Mouse (Mus musculus) gastrocnemius, postnatal 36 days (tissue): ENCODE data around the gene Cpvl. TPM values are rescaled to one million over a fixed set of nuclear protein-coding genes. Genes with fewer than 3 reads are reported as not detected.

ENCODE experiments used
- DNase-seq, 2 experiments: peaks; one replicate each; pipeline ENCODE4 v3.0.0; 2022
- intact Hi-C: fragments of 180-260 bp; cut with DNase I; formaldehyde crosslinking; loops from one replicate; pipeline ENCODE4 v1.15.1; 2025
- total RNA-seq, 2 experiments: library from RNA; stranded (reverse); gene quantifications; 2 replicates each; pipeline ENCODE4 v1.2.3; 2021

Gene Cpvl
- total RNA-seq, 2 experiments from 2014 or later = not detected

DNA sequence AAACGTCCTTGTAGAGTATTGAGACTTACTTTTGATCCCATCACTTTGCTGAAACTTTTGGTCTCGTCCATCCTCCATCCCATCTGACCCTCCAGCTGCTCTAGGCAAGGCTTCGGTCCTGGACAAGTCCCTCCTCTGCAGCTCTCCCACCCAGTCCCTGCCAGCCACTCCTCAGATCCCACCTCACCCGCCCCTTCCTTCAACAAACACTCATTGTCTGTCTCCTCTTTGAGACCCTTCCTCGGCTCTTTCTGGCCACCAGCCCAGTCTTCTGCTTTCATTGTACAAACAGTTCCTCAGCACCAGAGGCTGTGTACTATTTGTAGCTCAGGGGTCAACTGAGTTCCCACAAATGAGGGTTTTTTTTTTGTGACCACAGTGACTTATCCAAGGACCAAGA, 5.0 kb downstream of the Cpvl start:
- intact Hi-C loops = no loop called here
- DNase-seq = no peak

DNA sequence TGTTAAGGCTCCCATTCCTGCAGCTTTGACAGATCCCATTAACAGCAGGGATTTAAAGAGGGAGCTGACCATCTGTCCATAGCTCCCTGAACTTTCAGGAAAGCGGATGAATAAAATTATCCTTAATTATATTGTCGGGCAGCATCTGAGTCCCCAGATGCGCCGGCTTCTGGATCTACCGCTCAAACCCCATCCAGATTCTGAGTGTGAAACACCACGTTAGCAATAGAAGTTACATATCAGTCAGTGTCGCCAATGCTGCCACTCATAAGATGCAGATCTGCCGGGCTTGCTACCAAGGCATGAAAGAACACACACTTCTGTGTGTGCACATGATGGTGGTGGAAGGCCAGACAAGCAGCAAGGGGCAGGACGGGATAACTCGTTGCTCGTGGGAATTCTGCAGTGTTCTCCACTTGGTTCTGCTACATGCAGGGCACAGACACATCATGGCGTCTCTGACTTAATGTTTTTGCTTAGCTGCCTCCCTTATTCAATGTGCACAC, 6.2 kb downstream of the Cpvl start:
- intact Hi-C loops = no loop called here
- DNase-seq = no peak

DNA sequence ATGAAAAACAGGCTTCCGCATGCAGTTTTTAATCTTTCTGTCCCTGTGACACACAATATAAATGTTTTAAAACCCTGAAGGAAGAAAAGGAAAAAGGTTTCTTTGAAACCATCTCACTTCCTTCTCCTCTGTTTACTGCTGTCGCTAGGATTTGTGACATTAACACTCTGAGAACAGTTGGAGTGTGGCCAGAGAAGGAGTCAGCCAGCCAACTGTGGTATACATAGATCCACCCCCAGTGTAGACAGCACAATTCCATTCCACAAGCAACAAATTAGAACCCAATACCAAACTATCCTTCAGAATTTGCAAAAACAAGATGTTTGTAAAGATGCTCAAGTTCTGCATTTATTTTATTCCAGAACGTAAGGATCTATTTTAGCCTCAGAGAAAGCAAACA, 6.7 kb downstream of the Cpvl start:
- intact Hi-C loops = no loop called here
- no peak for DNase-seq

DNA sequence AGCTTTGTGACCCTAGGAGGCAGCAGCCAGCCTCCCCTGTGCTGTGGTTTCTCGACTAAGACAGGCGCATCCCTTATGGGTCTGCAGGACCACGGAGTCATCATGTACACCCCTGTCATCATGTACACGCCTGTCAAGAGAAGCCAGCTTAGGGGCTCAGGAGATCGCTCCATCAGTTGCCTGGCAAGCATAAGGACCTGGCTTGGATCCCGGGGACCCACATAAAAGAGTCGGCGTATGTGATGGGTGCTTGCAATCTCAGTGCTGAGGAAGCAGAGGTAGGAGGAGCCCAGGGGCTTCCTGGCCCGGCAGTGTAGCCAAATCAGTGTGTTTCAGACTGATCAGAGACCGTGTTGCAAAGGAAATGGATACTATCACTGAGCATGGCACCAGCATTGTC, 9.4 kb downstream of the Cpvl start:
- no peak for DNase-seq
- intact Hi-C loops = loop anchor here (10.0 kb wide), 1 partner anchor 196 kb away; no protein-coding TSS in a partner anchor

DNA sequence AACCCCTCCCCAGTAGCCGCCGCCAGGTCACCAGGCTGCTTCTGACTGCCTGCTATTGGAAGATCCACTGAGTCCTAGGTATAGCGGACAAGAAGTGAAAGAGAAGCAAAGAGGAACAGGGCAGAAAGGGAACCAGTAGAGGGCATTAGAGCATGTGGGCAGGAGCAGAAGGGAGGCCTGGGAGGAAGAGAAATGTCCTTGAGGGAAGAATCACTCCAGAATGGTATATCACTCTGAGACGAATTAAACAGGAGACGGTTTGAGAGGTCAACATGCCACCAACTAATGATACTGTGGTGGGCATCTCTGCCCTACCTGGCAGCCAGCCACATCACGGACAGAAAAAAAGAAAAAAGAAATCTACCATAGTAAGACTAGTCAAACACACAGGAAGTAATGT, 9.9 kb downstream of the Cpvl start:
- intact Hi-C loops = loop anchor here (10.0 kb wide), 1 partner anchor 196 kb away; no protein-coding TSS in a partner anchor
- DNase-seq = no peak

DNA sequence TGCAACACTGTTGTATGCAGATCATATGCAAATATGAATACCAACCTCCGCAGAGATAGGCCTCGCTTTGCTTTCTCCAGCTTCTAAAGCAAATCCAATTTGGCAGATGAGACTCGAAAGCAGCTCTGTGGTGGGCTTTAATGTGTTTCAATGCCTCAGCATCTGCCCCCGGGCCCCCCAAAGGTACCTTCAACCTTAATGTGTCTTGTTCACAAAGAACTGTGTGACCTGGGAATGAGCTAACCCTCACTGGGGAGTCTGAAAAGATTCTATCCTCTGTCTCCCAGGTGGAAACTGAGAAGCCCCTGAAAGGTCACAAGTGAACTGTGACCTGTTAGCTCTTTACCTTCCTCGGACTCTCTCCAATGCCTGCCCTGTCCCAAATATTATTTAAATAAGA, 11.9 kb downstream of the Cpvl start:
- intact Hi-C loops = loop anchor here (10.0 kb wide), 1 partner anchor 198 kb away; no protein-coding TSS in a partner anchor
- no peak for DNase-seq

DNA sequence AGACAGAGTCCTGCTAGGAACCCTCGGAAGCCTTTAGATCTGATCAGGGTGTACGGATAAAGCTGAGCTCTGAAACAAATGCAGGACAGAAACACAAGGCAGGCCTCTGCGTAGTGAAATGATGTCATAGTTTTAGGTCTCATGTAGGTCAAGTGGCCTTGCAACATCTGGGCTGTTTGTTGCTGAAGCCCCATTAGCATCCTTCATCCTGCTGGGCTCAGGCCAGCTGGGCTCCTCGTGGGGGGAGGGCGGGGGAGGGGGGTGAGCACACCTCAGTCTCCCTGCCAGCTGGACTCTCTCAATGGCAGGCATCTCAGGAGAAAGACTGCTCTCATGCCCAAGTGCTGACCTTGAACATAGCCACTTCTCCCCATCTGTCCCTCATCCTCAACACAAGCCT, 12.6 kb downstream of the Cpvl start:
- intact Hi-C loops = loop anchor here (10.0 kb wide), 1 partner anchor 199 kb away; no protein-coding TSS in a partner anchor
- DNase-seq = no peak

DNA sequence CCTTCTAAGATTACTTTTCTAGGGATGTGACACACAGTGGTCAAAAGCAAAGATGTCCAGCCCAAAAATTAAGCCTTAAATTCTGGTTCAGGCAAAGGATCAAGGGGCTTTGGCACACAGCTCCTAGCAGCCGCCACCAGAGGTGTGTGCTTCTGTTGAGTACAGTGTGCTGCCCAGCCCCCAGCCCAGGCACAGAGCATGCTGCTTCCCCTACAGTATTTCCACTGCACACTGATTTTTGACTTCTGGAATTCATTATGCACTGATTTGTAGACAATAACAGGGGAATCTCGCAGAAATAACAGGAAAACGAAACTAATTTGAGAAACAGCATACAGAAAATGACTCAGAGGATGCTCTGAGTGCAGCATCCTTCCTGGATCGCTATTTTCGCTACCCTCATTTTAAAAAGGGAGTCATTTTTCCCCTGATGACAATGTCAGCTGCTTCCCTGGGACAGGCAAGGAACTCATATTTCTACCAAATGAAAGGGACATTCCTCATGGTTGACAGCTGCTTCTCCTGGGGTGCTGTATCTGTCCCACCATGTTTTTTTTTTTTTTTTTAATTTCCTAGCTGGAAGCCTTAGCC, 14.5 kb downstream of the Cpvl start:
- no peak for DNase-seq
- intact Hi-C loops = loop anchor here (5.0 to 10.0 kb wide), 2 partner anchors 201 to 268 kb away; no protein-coding TSS in a partner anchor

DNA sequence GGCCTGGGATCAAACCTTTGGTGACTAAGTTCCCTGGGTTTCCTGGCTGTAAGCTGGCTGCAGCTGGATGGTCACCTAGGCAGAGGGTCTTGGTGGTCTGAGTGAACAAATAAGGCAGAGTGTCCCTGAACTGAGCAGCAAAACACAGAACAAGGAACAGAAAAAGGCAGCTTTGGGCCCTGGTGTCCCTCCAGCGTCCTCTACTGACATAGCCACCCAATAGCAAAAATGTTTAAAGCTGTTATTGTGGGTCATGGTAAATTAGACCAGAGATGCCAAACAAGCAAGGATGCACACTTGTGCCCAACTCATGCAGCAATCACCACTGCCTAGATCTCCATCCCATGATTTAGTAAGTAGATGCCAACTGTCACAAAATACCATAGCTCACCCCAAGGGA, 16.5 kb downstream of the Cpvl start:
- no peak for DNase-seq
- intact Hi-C loops = loop anchor here (5.0 to 10.0 kb wide), 2 partner anchors 203 to 270 kb away; no protein-coding TSS in a partner anchor

DNA sequence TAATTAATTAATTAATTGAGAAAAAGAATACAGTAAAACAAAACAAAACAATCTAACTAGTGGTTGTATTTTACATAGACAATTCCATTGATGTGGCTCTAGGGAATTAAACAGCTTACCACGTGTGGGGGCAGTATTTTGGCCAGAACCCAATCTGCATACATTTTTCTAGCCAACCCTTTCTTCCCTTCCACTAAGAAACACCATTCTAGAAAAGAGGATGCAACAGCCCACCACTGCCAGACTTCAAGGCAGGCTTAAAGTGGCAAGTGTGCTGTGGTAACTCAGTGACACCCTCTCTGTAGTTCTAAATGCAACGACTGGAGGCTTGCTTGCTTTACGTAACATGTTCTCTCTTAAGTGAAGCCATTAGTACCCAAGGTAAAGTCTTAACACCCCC, 18.6 kb downstream of the Cpvl start:
- no peak for DNase-seq
- intact Hi-C loops = loop anchor here (5.0 to 10.0 kb wide), 3 partner anchors 163 to 272 kb away; no protein-coding TSS in a partner anchor

DNA sequence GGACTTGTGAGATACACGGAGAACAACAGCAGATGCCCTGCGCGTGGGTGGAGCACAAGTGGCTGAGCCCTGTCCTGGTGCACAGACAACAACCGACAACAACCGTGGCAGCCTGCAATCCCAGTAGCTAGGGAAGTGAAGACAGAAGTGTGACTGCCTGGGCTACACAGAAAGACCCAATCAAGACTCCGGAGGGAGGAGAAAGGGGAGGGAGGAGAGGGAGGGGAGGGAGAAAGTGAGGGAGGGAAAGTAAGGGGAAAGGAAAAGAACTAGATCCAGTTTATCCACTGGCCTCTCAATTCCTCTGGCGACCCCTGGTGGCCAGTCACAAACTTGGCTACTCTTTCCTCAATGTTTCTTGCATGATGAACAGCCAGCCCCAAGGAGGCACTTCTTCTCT, 20.1 kb downstream of the Cpvl start:
- intact Hi-C loops = loop anchor here (5.0 kb wide), 1 partner anchor 161 kb away; no protein-coding TSS in a partner anchor
- peak; percentile 74 to 75 for DNase-seq

DNA sequence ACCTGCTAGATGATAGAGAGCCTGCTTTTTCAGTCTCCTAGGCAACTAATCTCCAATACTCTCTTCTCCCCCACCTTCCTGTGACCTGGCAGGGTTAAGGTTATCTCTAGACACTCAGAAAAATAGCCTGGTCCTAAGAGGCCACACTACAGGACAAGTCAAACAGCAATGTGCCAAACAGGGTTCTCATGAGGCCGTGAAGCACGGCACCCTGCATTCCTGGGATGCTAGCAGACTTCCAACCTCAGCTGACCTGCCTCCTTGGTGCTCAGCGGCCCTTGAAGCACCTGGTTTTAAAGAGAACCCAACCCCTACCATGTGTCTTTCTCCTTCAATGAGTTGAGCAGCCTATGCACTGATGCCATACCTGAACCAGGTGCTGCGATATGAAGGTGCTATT, 22.0 kb downstream of the Cpvl start:
- no peak for DNase-seq
- intact Hi-C loops = loop anchor here (5.0 kb wide), 1 partner anchor 159 kb away; no protein-coding TSS in a partner anchor

DNA sequence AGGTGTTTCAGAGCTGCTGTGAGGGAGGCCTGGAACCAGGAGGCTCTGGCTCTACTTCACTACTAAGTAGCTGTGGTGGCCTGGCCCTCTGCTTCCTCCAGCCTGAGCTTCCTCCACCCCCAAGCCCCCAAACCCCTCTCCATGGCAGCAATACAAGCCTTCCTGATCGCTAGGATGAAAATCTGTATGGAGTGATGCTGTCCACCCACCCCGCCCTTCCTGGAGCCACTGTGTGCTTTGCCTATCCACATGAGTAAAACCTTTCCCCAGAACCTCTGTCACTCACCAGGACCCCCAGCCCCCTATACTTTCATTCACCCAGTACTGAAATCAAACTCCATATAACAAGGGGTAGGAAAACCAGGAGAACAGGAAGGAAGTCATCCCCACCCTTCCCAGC, 22.6 kb downstream of the Cpvl start:
- intact Hi-C loops = loop anchor here (5.0 kb wide), 1 partner anchor 159 kb away; no protein-coding TSS in a partner anchor
- DNase-seq = no peak

DNA sequence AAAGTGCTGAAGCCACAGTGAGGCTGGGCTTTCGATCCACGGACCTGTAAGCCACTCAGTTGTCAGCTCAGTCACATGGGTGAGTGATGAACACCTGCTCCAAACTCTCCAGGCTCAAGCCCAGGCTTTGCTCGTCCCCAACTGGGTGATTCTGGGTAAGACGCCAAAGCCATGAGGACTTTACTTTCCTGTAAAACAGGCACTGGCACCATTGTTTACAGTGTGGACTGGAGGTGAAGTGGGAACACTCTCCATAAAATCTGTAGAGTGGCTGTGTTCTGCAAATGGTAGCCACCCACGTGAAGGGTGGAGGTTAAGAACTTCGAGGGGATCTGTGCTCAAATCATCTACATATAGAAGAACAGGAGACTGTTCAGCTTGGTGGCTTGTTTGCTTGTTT, 23.2 kb downstream of the Cpvl start:
- intact Hi-C loops = loop anchor here (5.0 kb wide), 1 partner anchor 158 kb away; no protein-coding TSS in a partner anchor
- DNase-seq = no peak

DNA sequence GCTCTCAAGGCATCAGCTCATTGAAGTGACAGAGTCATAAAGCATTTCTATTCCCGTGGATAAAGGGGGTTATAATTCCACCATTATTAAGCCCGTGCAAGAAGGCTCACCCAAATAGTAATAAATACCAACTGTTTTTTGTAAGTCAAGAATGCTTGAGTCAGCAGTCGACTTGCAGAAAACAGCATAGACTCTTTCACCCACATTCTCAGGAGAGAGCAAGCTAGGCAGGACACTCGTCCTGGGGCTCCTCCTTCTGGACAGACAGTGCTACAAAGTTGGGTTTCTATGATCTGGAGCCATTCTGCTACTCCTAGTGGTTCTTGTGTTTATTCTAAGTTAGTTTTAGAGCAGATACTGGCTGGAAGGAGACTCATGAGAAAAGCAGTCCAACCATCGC, 24.4 kb downstream of the Cpvl start:
- DNase-seq = peak in 1 of 2 experiments; percentile 38
- intact Hi-C loops = no loop called here

DNA sequence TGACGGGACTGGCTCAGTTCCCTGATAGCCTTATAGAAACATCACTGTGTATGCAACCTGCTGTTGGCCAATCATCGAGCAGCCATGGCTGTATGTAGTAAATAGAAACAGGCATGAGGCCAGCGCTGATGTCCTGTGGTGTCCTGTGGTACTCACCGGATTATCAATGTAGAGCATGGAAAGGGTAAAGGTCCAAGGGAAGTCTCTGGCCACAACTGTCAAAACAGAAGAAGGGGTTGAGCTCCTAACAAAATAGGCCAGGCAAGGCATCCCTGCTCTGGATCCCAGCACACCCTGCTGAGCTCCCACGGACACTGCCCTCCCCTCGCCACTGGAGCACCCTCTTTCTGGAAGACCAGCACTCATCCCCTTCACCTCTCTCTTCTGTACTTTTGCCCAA, 25.1 kb downstream of the Cpvl start:
- intact Hi-C loops = no loop called here
- no peak for DNase-seq

DNA sequence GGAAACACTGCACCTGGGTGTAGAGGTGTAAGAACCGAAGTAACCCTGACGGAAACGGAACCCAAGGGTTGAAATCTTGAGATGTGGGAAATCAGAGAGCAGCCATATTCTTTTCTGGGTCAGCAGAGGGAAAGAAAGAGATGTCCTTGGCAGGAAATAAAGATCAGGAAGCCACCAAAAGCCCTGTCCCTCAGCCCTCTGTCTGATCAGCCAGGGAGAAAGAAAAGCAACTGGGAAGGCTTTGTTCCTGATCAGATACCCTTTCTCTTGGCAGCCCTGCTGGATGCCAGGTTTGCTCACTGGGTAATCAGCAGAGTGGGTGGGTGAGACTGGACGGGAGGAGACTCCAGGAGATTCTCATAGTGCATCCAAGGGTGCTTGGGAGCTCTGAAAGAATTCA, 27.1 kb downstream of the Cpvl start:
- DNase-seq = no peak
- intact Hi-C loops = no loop called here

DNA sequence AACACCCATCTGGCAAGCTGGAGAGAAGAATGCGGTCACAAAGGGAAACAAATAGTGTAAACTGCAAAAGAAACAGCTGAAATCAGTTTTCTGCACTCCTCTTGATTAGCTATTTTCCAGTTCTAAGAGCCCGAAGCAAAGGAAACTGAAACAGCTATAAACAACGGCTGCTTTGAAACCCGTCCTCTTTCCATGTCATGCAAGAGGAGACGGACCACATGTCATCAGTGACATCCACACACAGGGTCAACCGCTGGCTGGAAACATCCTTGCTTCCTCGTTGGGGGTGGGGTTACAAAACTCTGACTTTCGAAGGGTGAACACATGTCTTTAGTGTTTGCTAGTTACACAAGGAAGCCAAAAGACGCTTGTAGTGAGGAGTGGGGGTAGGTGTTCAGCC, 27.6 kb downstream of the Cpvl start:
- intact Hi-C loops = no loop called here
- no peak for DNase-seq

DNA sequence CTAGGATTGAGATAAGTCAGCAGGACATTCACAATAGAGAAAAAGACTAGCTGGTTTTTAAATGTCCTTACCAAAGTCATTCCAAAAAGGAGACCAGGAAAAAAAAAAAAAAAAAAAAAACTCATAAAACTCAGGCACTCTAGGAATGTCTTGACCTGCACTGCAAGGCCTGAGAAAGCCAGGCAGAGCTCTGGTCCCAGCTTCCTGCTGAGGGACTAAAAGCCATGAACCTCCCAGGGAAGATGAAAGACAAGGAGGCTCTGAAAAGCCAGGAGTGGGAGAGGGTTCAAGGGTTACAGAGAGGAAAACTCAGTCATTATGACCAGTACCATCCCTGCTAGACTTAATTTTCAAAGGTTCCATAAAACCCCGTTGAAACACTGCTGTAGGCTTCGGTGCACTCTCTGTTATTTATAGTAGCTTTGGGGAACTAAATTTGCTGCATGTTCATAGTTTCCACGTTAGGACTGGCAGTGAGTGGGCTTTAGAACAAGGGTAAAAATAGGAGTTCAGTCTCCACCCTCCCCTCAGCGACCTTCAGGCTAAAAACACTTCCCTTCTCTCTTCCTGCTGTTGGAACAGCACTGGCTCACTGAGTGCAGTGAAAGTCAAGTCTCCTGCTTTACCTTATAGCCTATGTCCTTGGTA, 30.0 kb downstream of the Cpvl start:
- intact Hi-C loops = no loop called here
- no peak for DNase-seq

DNA sequence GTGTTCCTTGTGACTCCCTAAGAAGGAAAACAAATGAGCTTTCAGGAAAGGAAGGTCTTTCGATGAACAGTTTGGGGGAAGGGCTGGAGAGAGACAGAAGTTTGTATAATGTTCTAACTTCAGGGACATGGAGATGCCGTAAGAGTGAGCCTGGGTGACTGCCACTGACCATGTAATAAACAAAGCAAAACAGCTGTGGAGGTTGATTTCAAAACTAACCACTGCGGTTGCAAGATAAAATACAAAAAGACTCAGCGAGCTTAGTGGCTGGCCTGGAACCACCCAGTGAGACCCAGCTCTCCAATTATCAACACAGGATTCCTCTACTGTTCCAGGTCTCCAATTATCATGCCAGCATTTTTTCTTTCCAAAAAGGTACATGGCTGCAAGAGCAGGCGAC, 33.6 kb downstream of the Cpvl start:
- DNase-seq = no peak
- intact Hi-C loops = no loop called here

DNA sequence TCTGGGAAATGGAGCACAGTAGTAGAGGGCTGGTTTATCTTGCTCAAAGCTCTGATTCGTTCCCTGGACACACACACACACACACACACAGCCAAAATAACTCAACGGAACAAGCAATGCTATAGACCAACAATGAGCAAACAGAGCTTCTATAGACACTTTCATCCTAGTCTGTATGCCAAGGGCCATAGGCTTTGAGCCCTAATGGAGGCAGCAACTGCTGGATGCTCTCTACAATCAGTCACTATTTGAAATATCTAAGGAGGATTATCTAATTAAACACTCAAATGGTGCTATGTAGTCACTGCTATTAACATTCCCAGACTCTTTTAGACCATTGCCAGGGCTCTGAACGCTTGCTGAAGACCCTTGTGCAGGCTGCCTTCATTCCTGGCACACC, 34.1 kb downstream of the Cpvl start:
- intact Hi-C loops = no loop called here
- no peak for DNase-seq
